Mouse (Mus musculus): Measurements from ENCODE around the gene Sh2d7.

Gene Sh2d7

DNA sequence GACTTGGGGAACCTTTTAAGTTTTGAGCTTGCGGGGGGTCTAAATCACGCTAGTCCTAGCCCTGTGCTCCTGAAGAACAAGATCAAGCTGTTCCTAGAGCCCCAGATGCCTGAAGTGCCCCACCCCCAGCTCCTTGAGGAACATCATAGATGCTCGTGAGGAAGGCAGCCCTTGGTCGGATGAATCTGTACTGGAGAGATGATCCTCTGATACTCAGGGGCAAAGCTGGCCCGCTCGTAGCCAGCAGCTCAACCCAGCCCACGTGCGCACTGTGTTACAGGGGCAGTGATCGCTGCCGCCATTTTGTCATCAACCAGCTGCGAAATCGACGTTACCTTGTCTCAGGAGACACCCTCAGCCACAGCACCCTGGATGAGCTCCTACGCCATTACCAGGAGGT, at the start of gene Sh2d7:
Gene Sh2d7 (plus strand): TSS at position 301 of the 400 bp plus-strand sequence.
- WGBS, result 97% methylated on average over 14 of the region's 14 CpGs

- WGBS, result 71% methylated on average over 2 of the region's 2 CpGs
Measured at GRCm38 (mm10) chr9:54489599-54489998, 49.2 kb upstream of the Sh2d7 start.

DNA sequence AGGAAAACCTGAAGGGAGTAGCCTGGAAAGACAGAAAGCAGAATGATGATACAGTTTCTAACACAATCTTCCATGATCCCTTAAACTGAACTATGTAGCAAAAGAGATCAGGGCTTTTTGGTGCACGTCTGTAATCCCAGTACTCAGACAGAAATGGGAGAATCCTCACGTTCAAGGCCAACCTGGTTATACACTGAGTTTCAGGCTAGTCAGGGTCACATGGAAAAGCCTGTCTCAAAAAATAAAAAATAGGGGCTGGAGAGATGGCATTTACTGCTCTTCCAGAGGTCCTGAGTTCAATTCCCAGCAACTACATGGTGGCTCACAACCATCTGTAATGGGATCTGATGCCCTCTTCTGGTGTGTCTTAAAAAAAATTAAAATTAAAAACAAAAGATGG, 48.4 kb upstream of the Sh2d7 start:
- 88% methylated on average over 2 of the region's 2 CpGs for WGBS

DNA sequence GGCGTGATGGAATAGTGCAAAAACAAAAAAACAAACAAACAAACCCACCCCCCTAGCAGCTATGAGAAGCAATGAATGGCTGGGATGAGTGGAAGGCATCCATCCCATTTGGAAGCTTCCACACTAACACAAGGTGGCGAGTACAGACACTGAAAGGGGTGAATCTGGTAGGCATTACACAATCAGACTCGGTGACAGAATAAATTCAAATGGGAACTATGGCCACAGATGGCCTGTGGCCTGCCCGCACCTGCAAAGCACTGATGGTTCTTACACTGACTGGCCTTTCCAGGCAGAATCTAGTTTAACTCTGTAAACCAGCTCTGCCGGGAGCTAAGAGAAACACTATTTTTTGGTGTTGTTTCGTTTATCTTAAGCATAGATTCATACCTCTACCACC, 39.5 kb upstream of the Sh2d7 start:
- 46% methylated on average over 6 of the region's 6 CpGs for WGBS

- WGBS, result 40% methylated on average over 3 of the region's 3 CpGs
Measured at GRCm38 (mm10) chr9:54499791-54500190, 39.0 kb upstream of the Sh2d7 start.

DNA sequence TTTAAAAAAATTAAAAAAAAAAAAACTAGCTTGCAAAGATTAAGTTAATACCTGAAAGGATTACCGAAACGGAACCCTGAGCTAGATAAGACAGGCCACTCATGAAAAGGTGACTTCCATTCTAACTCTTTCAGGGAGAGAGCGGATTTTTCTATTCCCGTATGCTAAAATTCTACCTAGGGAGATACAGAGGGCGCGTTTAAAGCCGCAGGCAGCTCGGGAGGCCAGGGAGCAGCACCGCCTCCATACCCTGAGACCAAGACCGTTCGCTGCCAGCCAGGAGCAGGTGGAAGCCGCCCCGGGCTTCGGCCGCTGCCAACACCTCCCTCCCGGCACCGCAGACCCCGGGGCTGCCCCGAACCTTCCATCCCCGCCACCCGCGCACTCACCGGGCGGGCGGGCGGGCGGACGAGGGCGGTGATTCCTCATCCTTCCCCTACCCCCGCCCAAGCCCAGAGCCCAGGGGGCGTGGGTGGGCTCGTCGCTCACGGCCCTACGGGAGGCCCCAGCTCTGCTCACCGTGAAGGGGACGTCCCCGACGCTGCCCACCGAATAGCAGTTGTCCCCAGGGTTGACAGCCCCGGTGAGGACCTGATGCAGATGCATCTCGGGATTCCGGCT, 37.8 kb upstream of the Sh2d7 start:
- under 1% methylated on average over 43 of the region's 43 CpGs for WGBS

- under 1% methylated on average over 92 of the region's 99 CpGs for WGBS
Measured at GRCm38 (mm10) chr9:54501453-54502110, 37.2 kb upstream of the Sh2d7 start, which contains the start of gene Dmxl2. Dmxl2 (minus strand) TSS chr9:54501626.

DNA sequence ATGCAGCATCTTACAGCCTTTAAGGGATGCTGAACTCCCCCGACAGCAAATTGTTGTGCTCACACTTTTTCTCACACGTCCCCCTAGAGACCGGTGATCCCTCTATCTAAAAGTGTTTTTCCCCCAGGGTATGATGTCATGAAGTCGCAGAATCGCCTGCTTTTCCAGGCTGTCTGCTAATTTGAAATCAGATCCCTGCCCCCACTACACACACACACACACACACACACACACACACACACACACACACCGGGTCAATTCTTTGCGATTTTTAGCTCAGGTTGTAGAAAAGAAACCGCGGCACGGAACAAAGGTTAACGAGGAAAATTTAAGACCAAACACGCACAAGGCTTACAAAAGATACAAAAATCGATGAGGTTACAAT, 36.7 kb upstream of the Sh2d7 start:
- WGBS, result 2% methylated on average over 13 of the region's 13 CpGs

DNA sequence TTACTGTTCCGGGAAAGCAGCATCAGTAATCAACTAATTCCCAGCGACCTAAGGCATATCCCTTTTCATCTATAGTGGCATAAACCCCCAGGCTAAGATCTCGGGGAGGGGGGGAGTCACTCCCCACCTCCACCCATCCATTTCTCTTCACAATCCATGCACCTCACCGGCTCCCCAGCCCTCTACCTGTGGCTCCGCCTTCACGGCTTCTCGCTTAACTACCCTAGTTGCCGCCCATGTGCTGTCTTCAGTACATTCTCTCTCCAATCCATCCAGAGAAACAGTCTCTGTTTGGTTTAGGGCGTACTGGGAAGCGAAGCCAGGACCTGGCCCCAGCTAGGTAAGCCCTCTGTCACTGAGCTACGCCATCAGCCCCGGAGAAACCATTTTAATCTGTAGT, 35.9 kb upstream of the Sh2d7 start:
- 29% methylated on average over 12 of the region's 12 CpGs for WGBS

DNA sequence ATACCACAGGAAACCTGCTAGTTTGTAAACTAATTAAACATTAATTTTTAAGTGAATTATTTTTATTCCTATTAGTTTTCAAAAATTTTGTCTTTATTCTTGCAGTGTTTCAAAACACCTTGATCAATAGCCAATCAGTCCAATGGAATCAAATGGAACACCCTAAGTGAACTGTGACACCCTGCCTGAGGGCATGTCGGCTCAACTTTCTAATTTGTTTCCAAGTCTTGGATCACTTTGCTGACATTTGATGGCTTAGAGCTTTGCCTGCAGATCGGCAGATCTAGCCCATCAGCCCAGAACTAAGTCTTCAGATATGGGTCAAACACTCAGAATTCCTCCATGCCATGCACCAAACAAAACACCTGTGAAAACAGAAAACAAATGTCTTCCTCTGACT, 22.8 kb upstream of the Sh2d7 start:
- WGBS, result 71% methylated on average over 2 of the region's 2 CpGs

GRCm38 (mm10) chr9:54518921-54519320, 19.9 kb upstream of the Sh2d7 start:
- WGBS, result 33% methylated on average over 7 of the region's 7 CpGs

DNA sequence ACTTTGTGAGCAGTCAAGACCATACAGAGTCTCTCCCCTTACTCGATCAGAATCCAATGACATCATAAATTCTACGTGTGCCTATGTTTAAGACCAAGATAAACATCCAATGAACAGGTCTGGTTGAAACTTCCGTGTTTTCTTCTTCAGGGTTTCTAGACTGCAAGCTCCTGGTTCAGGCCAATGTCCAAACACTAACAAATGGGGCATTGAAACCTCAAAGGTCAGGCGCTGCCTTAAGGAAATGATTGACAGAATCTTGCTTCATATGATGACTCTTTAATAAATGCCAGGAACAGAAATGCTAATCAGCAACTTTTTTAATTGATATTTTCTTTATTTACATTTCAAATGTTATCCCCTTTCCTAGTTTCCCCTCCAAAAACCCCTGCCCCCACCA, 18.5 kb upstream of the Sh2d7 start:
- 85% methylated on average over 4 of the region's 4 CpGs for WGBS

DNA sequence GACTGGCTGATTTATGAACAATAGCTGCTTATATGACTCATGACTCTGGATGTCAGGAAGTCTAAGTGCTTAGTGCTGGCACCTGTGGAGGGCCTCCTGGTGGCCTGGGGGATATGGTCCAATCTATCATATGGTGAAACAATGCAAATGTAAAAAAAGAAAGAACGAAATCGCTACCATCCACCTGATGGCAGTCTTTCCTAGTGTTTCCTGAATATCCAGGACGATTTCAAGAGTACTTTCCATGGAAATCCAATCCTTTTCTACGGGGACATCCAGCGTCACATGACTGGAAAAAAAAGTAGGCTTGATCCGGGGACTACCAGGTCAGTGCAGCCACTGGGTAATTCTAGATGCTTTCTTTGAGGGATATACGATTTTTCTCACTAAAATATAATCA, 11.1 kb upstream of the Sh2d7 start:
- WGBS, result 44% methylated on average over 7 of the region's 7 CpGs

DNA sequence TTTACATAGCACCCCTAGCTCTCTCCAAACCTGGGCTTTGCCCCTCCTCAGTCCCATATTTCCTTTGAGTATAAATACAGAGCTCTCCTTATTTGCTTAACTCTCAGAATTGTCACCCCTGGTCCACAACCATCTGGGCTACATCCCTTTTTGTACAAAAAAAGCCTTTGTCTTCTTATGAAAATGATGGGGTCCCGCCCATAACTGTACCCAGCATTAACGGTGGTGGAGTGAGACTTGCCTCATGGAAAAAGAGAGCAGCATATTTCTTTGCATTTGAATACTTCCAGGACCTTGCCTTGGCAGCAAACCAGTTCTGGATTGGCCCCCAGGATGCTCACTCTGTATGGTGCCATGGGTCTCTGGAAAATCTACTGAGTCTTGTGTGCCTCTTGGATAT, 8.8 kb upstream of the Sh2d7 start:
- 49% methylated on average over 2 of the region's 2 CpGs for WGBS

DNA sequence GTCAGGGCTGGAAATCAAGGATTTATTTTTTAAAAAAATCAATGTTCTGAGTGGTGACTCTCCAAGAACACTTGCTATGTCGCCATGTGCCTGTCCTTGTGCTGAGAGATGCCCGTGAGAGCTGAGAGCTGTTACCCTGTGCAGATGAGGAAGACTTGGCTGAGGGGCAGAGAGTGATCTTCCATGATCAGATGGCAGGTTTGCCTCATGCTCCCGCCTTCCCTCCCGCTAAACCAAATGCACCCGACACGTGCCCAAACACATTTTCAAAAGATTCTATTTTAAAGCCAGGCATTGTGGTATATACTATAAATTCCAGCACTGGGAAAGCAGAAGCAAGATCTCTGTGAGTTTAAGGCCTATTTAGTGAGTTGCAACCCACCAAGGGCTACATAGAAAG, 7.9 kb upstream of the Sh2d7 start:
- WGBS, result 40% methylated on average over 6 of the region's 6 CpGs

GRCm38 (mm10) chr9:54532926-54533325, 5.9 kb upstream of the Sh2d7 start:
- WGBS, result 64% methylated on average over 2 of the region's 2 CpGs

DNA sequence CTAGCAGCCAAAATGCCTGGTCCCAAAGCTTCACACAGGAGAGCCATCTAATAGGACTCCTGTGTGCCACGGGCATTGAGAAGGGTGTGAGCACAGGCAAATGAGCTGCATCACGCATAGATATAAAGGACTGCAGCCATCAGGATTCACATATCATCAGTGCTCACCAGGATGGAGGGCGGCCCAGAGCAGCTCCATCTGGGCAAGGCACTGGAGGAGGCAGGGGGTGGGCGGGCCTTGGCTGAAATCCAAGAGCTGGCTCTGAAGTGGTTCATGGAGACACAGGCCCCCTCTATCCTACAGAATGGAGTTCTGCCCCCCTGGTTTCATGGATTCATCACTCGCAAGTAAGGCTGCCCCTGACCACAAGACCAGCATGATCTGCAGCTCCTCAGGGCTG, 4.8 kb upstream of the Sh2d7 start:
- WGBS, result 19% methylated on average over 5 of the region's 5 CpGs

- 59% methylated on average over 7 of the region's 7 CpGs for WGBS
Measured at GRCm38 (mm10) chr9:54536236-54536635, 2.5 kb upstream of the Sh2d7 start.

- 22% methylated on average over 4 of the region's 4 CpGs for WGBS
Measured at GRCm38 (mm10) chr9:54537030-54537429, 1.8 kb upstream of the Sh2d7 start.

DNA sequence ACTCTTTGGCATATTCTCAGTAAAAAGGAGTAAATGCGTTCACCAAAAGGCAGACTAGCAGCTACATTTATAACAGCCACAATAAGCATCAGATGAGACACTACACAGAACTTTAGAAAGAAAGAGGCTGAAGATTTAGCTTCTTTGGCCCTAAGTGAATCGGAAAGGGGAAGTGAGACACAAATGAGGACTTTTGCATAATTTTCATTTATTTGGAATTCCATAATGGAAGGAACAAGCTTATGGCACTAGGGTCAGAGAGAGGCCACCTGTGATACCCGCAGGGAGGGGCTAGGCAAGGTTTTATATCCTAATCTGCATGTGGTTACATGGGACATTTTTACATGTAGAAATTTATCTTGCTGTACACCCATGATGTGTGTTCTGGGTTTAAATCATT, 1.3 kb upstream of the Sh2d7 start:
- WGBS, result 54% methylated on average over 3 of the region's 3 CpGs

GRCm38 (mm10) chr9:54538244-54538643, 540 bp upstream of the Sh2d7 start:
- WGBS, result 97% methylated on average over 3 of the region's 3 CpGs

- whole genome bisulfite sequencing, result 72% methylated on average over 5 of the region's 5 CpGs
Measured at GRCm38 (mm10) chr9:54540801-54541200, 2.0 kb downstream of the Sh2d7 start.

DNA sequence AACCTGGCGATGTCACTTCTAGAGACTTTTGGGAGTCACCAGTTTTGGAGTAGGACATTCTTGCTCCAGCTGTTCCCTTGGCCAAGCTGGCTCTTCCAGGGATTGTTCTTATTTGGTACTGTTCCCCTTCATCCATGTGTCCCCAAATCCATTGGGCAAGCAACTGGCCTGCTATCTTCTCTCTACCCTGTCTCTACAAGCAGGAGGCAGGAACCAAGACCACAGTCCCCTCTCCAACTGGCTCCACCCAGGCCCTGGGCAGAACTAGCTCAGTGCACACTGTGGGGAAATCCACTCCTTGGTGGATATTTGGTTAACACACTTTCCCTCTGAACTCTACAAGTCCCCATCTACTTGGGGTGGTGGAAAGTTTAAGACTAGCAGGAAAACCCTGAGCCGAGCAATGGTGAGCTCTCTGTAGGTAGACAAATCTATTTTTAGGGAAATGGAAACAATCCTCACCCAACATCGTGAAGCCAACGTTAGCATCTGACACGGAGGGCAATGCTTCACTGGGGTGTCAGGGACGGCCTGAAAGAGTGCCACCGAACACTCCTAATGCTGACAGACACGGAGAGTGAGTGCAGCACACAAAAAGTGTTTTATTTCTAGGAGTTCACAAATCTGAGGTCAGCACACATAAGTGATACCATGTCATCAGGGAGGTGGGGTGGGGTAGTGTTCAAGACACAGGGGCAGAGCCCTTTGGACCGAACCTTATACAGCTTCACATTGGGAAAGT, 5.6 kb downstream of the Sh2d7 start:
- 87% methylated on average over 9 of the region's 9 CpGs for WGBS

Data from cerebral cortex, adult 2 months (tissue).